Mouse (Mus musculus) forebrain, embryonic 14.5 days (tissue): ENCODE data around the gene Itpr3. TPM values are rescaled to one million over a fixed set of nuclear protein-coding genes. Genes with fewer than 3 reads are reported as not detected.

Source experiments
- ATAC-seq: fragments of 200-750 bp; cut with Nextera tagmentation; 2 replicates; pipeline ENCODE4 v1.8.0; 2017; ENCODE audit warnings: mild to moderate bottlenecking, moderate library complexity
- DNase-seq: peaks from one replicate; pipeline ENCODE4 v3.0.0-alpha.2; 2015; ENCODE audit warnings: low spot score
- H3K27ac ChIP-seq: fragments of 300-500 bp; sonication (generic); 2 replicates; pipeline ENCODE4 v1.5.1; 2014; ENCODE audit warnings: low read depth, mild to moderate bottlenecking, control low read depth, low read length, moderate library complexity
- H3K27me3 ChIP-seq: fragments of 300-500 bp; sonication (generic); replicated peaks from 2 replicates; pipeline ENCODE4 v1.6.1; 2014; ENCODE audit warnings: low read length, control low read depth, mixed read lengths; ENCODE audit not compliant: control insufficient read depth, insufficient read depth
- H3K36me3 ChIP-seq: fragments of 300-500 bp; sonication (generic); 2 replicates; pipeline ENCODE4 v1.6.1; 2014; ENCODE audit warnings: low read length, control low read depth; ENCODE audit not compliant: control insufficient read depth, insufficient read depth
- H3K4me1 ChIP-seq: fragments of 300-500 bp; sonication (generic); 2 replicates; pipeline ENCODE4 v1.6.1; 2014; ENCODE audit warnings: antibody characterized with exemption, low read length, control low read depth; ENCODE audit not compliant: control insufficient read depth, insufficient read depth
- H3K4me2 ChIP-seq: fragments of 300-500 bp; sonication (generic); 2 replicates; pipeline ENCODE4 v1.6.1; 2014; ENCODE audit warnings: mild to moderate bottlenecking, control low read depth, low read length
- H3K4me3 ChIP-seq: fragments of 300-500 bp; sonication (generic); 2 replicates; pipeline ENCODE4 v1.5.1; 2014; ENCODE audit warnings: low read depth, low read length, control low read depth
- H3K9ac ChIP-seq: fragments of 300-500 bp; sonication (generic); 2 replicates; pipeline ENCODE4 v1.6.1; 2014; ENCODE audit warnings: mild to moderate bottlenecking, low read length, control low read depth, moderate library complexity
- H3K9me3 ChIP-seq: fragments of 300-500 bp; sonication (generic); replicated peaks from 2 replicates; pipeline ENCODE4 v1.6.1; 2016; ENCODE audit warnings: low read length, control low read depth, mixed read lengths; ENCODE audit not compliant: control insufficient read depth
- whole genome bisulfite sequencing: fragments of 180-500 bp; shearing (Covaris S2); extraction: QIAGEN DNeasy Blood & Tissue Kit; methylation state at CpG from one replicate; pipeline ENCODE4 v1.1.7; 2014; 5-methylcytosine and 5-hydroxymethylcytosine counted together
- polyA plus RNA-seq: library from polyadenylated mRNA; unstranded; fragments of >200 nt; fragmentation: Nextera tagmentation; extraction: Ambion mirVana; gene quantifications from 2 replicates; pipeline ENCODE4 v1.2.1, GENCODE M21; 2014

Gene Itpr3
- polyA plus RNA-seq, 1 experiment from 2014 or later = 0.61 TPM

- Histone ChIP-seq H3K4me3 (no peak overlapping the region), H3K4me1 (peaks cover 2% of the 10 kb centered on the region), H3K9me3 (no peaks in the 10 kb centered on the region), H3K36me3 (peaks cover 44% of the 10 kb centered on the region), H3K9ac (no peak overlapping the region), H3K27me3 (no peaks in the 10 kb centered on the region), H3K27ac (no peak overlapping the region), H3K4me2 (no peak overlapping the region)
- no peak for ATAC-seq
- 94% methylated on average over 9 of the region's 9 CpGs for WGBS
- DNase-seq = no peak
Measured at GRCm38 (mm10) chr17:27021736-27022135, 35.4 kb upstream of the Itpr3 start.

DNA sequence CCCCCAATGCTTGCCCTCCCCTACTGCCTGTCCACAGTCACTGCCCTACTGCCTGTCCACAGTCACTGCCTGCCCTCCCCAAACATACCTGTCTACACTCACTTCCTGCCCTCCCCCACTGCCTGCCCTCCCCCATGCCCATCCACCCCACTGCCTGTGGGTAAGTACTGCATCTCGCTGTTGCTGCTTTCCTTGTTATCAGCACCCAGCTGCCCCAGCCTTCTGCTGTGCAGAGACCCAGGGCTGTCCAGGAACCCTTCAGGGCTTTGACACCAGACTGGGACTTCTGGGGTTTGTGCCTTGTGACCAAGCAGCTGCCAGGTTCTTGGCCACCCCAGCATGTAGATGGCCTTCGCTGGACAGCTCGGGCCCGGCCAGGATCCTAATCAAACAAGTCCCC, 33.8 kb upstream of the Itpr3 start:
- Histone ChIP-seq H3K27ac (no peak overlapping the region), H3K4me2 (no peak overlapping the region), H3K27me3 (no peaks in the 10 kb centered on the region), H3K9me3 (no peaks in the 10 kb centered on the region), H3K36me3 (peaks cover 44% of the 10 kb centered on the region), H3K9ac (no peak overlapping the region), H3K4me3 (no peak overlapping the region), H3K4me1 (peaks cover 5% of the 10 kb centered on the region)
- WGBS = 87% methylated on average over 4 of the region's 4 CpGs
- no peak for DNase-seq
- ATAC-seq = no peak

- DNase-seq = no peak
- no peaks in the 10 kb centered on the region for H3K9me3 ChIP-seq
- WGBS = 95% methylated on average over 17 of the region's 17 CpGs
- H3K4me1 ChIP-seq = peaks cover 5% of the 10 kb centered on the region; the same call in 1 of the 2 replicates
- no peaks in the 10 kb centered on the region for H3K27me3 ChIP-seq
- no peak for ATAC-seq
- H3K9ac ChIP-seq = no peak overlapping the region
- H3K27ac ChIP-seq = no peak overlapping the region
- H3K4me3 ChIP-seq = no peak overlapping the region
- H3K36me3 ChIP-seq = peaks cover 38% of the 10 kb centered on the region
- H3K4me2 ChIP-seq = no peak overlapping the region
Measured at GRCm38 (mm10) chr17:27025326-27025902, 31.7 kb upstream of the Itpr3 start.

- H3K4me2 ChIP-seq = no peak overlapping the region
- ATAC-seq = no peak
- H3K4me3 ChIP-seq = no peak overlapping the region
- no peak overlapping the region for H3K27ac ChIP-seq
- WGBS = 94% methylated on average over 3 of the region's 3 CpGs
- no peaks in the 10 kb centered on the region for H3K27me3 ChIP-seq
- DNase-seq = no peak
- peaks cover 32% of the 10 kb centered on the region for H3K36me3 ChIP-seq
- no peaks in the 10 kb centered on the region for H3K9me3 ChIP-seq
- H3K4me1 ChIP-seq = peaks cover 5% of the 10 kb centered on the region; the same call in 1 of the 2 replicates
- no peak overlapping the region for H3K9ac ChIP-seq
Measured at GRCm38 (mm10) chr17:27025951-27026350, 31.2 kb upstream of the Itpr3 start.

DNA sequence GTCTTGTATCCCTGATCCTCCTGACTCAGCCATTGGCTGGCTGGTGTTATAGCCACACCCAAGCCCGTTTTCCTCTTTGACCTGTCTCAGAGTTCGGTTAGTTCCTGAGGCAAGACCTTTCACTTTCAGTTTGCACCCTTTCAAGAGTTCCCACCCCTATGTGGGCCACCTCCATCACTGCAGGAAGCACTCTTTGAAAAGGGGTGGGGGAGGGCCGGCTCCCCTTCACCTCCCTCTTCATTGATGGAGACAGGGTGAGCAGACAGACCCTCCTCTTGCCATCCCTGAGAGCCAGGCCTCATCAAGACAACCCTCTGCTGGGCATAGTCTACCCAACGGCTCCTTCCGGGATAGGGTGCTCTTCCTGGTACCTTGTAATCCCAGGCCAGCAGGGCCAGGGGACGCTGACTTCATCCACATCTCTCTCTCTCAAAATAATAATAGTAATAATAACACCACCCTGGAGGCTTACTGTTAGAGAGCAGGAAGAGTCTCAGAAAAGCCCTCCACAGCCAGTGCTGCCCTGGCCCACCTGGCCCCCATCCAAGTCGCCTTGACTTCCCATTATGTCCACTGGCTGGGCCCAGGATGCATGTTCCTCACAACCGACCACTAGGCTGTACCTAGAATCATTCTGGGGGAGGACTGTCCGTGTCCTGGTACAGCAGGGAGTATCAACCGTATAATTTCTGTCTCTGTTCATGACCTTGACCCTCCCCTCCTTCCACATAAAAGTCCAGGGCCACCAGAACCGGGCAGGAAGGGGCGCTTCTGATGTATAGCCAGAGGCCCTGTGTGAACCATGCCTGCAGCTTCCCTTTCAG, 29.4 kb upstream of the Itpr3 start:
- Histone ChIP-seq H3K27ac (0 out of 2 replicates have a peak overlapping the region, but pooled peaks have one; percentile 58), H3K9ac (peak overlapping the region; percentile 98), H3K4me1 (peaks cover 5% of the 10 kb centered on the region; the same call in 1 of the 2 replicates), H3K4me2 (peak overlapping the region; percentile 92), H3K9me3 (no peaks in the 10 kb centered on the region), H3K36me3 (peaks cover 15% of the 10 kb centered on the region), H3K27me3 (no peaks in the 10 kb centered on the region), H3K4me3 (peak overlapping the region; percentile 63)
- 39% methylated on average over 12 of the region's 12 CpGs for WGBS
- ATAC-seq = peak; percentile 27
- DNase-seq = no peak

- ATAC-seq = peak; percentile 81
- WGBS = under 1% methylated on average over 17 of the region's 19 CpGs
- Histone ChIP-seq H3K4me2 (peak overlapping the region; percentile 92), H3K27ac (peak overlapping the region; percentile 58; the same call in 1 of the 2 replicates), H3K27me3 (no peaks in the 10 kb centered on the region), H3K4me3 (peak overlapping the region; percentile 63), H3K9me3 (no peaks in the 10 kb centered on the region), H3K4me1 (peaks cover 5% of the 10 kb centered on the region; the same call in 1 of the 2 replicates), H3K9ac (peak overlapping the region; percentile 98), H3K36me3 (peaks cover 11% of the 10 kb centered on the region)
- DNase-seq = peak; percentile 88
Measured at GRCm38 (mm10) chr17:27028284-27028795, 28.8 kb upstream of the Itpr3 start.

DNA sequence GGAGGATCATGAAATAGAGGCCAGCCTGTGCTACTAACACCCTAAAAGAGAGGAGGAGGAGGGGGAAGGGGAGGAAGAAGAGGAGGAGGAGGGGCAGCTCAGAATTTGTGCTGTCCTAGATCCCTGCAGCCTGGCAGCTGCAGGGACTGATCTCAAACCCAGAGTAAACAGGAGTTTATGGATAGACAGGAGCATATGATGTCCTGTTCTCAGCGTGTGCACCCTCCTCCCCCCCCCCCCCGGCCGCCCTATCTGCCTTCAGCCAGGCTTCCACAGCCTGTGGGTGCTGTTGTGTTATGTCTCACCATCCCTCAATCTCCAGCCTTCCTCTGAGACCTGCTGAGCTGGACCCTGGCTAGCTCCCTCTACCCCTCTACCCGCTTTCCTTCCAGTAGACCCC, 28.2 kb upstream of the Itpr3 start, which contains the start of gene Bak1:
Gene Bak1, minus strand, starts transcription at position 101 of the 400 bp plus-strand sequence.
- H3K27ac ChIP-seq = peak within 1 kb of the TSS; percentile 58; the same call in 1 of the 2 replicates
- peaks cover 6% of the 10 kb centered on the region; the same call in 1 of the 2 replicates for H3K36me3 ChIP-seq
- 46% methylated on average over 4 of the region's 4 CpGs for WGBS
- H3K27me3 ChIP-seq = no peaks in the 10 kb centered on the region
- ATAC-seq (0 out of 2 replicates have a peak, but pooled peaks have one; percentile 11), DNase-seq (no peak)
- H3K4me1 ChIP-seq = peaks cover 5% of the 10 kb centered on the region; the same call in 1 of the 2 replicates
- no peaks in the 10 kb centered on the region for H3K9me3 ChIP-seq
- peak within 1 kb of the TSS; percentile 98 for H3K9ac ChIP-seq
- peak within 1 kb of the TSS; percentile 63 for H3K4me3 ChIP-seq
- peak within 1 kb of the TSS; percentile 92 for H3K4me2 ChIP-seq

DNA sequence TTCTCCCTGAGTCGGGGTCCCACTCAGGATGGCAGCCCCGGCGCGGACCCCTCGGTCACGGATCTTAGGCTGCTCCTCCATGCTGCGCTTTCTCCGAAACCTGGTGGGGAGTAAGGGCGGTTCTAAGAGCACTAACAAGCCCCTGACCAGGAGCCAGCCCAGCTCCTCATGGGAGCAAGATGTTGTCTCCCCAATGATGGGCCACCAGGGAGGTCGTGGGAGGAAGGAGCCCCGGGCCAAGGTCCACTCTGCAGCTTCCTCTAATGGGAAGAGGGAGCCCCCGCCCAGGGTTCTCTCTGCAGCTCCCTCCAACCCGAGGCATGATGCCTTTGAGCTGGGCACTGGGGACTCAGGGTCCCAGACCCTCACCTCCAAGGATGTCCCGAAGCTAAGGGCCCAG, 27.7 kb upstream of the Itpr3 start:
- H3K9me3 ChIP-seq = no peaks in the 10 kb centered on the region
- no peaks in the 10 kb centered on the region for H3K27me3 ChIP-seq
- H3K4me3 ChIP-seq = no peak overlapping the region
- DNase-seq (no peak), ATAC-seq (no peak)
- H3K9ac ChIP-seq = no peak overlapping the region
- H3K4me1 ChIP-seq = peaks cover 5% of the 10 kb centered on the region; the same call in 1 of the 2 replicates
- H3K36me3 ChIP-seq = 0 out of 2 replicates have a peak, but pooled peaks cover 5% of the 10 kb centered on the region
- H3K4me2 ChIP-seq = no peak overlapping the region
- WGBS = 86% methylated on average over 14 of the region's 14 CpGs
- no peak overlapping the region for H3K27ac ChIP-seq
